Mouse (Mus musculus) intestine, postnatal 0 days (tissue): Measurements from ENCODE around the gene Lrrc58. TPM values are rescaled to one million over a fixed set of nuclear protein-coding genes. Genes with fewer than 3 reads are reported as not detected.
A peak's percentile ranks its signal among the peaks of the same experiment; 100 is the strongest.

Experiments used
- ATAC-seq: fragments of 200-750 bp; cut with Nextera tagmentation; 2 replicates; pipeline ENCODE4 v1.8.0; 2017; ENCODE audit warnings: mild to moderate bottlenecking, moderate TSS enrichment, moderate library complexity
- H3K27ac ChIP-seq: fragments of 300-500 bp; sonication (generic); 2 replicates; pipeline ENCODE4 v1.5.1; 2014; ENCODE audit warnings: mild to moderate bottlenecking, low read depth, low read length, moderate library complexity
- H3K27me3 ChIP-seq: fragments of 300-500 bp; sonication (generic); replicated peaks from 2 replicates; pipeline ENCODE4 v1.6.1; 2014; ENCODE audit warnings: low read length, mixed read lengths; ENCODE audit not compliant: control insufficient read depth, insufficient read depth
- H3K36me3 ChIP-seq: fragments of 300-500 bp; sonication (generic); 2 replicates; pipeline ENCODE4 v1.6.1; 2014; ENCODE audit warnings: mild to moderate bottlenecking, moderate library complexity; ENCODE audit not compliant: control insufficient read depth, insufficient read depth
- H3K4me1 ChIP-seq: fragments of 300-500 bp; sonication (generic); replicated peaks from 2 replicates; pipeline ENCODE4 v1.6.1; 2014; ENCODE audit warnings: antibody characterized with exemption, low read length, mixed read lengths; ENCODE audit not compliant: control insufficient read depth, insufficient read depth
- H3K4me2 ChIP-seq: fragments of 300-500 bp; sonication (generic); replicated peaks from 2 replicates; pipeline ENCODE4 v1.6.1; 2014; ENCODE audit warnings: low read depth, mild to moderate bottlenecking, moderate library complexity
- H3K4me3 ChIP-seq: fragments of 300-500 bp; sonication (generic); 2 replicates; pipeline ENCODE4 v1.5.1; 2014; ENCODE audit warnings: low read depth, low read length
- H3K9ac ChIP-seq: fragments of 300-500 bp; sonication (generic); 2 replicates; pipeline ENCODE4 v1.6.1; 2014; ENCODE audit warnings: mild to moderate bottlenecking, low read depth, low read length
- H3K9me3 ChIP-seq: fragments of 300-500 bp; sonication (generic); 2 replicates; pipeline ENCODE4 v1.6.1; 2016; ENCODE audit warnings: mixed run types; ENCODE audit not compliant: control insufficient read depth
- CTCF ChIP-seq: sonication (generic); IDR thresholded peaks from 2 replicates; pipeline ENCODE4 v1.5.1; 2016; ENCODE audit warnings: low read depth, mild to moderate bottlenecking, control low read depth, antibody characterized with exemption, moderate library complexity
- WGBS: fragments of 180-500 bp; shearing (Covaris S2); extraction: QIAGEN DNeasy Blood & Tissue Kit; methylation state at CpG from one replicate; pipeline ENCODE4 v1.1.7; 2014; 5-methylcytosine and 5-hydroxymethylcytosine counted together
- polyA plus RNA-seq: library from polyadenylated mRNA; unstranded; fragments of >200 nt; fragmentation: Nextera tagmentation; extraction: Ambion mirVana; gene quantifications from 2 replicates; pipeline ENCODE4 v1.2.1, GENCODE M21; 2015

Gene Lrrc58
- polyA plus RNA-seq, 1 experiment from 2014 or later: 27.6 TPM

DNA sequence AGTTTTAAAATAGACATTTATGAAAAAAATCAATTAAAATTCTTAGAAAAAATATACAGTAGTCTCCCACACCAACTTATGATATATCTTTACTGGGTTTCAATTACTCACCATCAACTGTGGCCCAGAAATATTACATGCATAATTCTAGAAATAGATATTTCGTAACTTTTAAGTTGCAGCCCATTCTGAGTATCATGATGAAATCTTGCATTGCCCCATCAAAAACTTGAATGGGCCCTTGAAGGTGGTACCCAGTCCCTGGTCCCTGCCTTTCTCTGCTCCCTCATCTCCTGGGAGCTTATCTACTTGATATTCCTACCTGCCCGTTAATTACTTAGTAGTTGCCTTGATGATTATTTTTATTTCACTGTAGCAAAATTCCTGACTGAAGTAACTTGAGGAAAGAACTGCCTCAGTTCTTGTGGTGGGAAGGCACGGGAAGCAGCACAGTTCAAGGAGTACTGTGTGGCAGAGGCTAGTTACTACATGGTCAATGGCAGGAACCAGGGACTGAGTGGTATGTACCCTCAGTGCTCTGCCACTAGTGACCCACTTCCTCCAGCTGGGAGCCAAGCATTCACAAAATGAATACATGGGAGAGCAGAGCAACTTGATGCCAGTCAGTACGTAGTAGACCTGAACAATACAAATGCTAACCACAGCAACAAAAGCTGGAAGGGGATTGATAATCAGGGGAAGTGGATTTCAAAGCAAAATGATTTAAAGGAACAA, 6.5 kb downstream of the Lrrc58 start:
- Histone ChIP-seq H3K4me2 (no peak overlapping the region), H3K9me3 (no peaks in the 10 kb centered on the region), H3K4me1 (peaks cover 18% of the 10 kb centered on the region; the same call in 1 of the 2 replicates), H3K27me3 (no peaks in the 10 kb centered on the region), H3K9ac (no peak overlapping the region), H3K36me3 (peaks cover 13% of the 10 kb centered on the region), H3K27ac (no peak overlapping the region), H3K4me3 (no peak overlapping the region)
- 70% methylated on average over 4 of the region's 4 CpGs for WGBS
- no peak for TF ChIP-seq CTCF
- no peak for ATAC-seq

DNA sequence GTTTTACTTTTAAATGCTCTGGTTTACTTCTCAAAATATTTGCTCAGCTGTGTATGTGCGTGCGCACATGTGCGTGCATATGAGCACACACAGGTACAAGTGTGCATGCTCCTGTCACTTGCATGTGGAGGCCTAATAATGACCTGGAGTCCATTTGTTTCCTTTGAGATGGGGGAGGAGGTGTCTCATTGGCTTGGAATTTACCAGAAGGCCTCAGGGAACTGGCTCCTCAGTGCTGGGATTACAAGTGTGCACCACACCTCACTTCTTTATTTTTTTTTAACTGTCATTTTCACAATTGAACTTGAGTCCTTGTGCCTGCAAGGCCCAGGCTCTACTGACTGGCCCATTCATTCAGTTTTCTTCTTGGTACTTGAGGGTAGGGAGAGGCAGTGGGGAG, 9.2 kb downstream of the Lrrc58 start:
- Histone ChIP-seq H3K9me3 (no peaks in the 10 kb centered on the region), H3K27ac (no peak overlapping the region), H3K4me3 (no peak overlapping the region), H3K9ac (no peak overlapping the region), H3K27me3 (no peaks in the 10 kb centered on the region), H3K36me3 (peaks cover 26% of the 10 kb centered on the region), H3K4me1 (0 out of 2 replicates have a peak, but pooled peaks cover 4% of the 10 kb centered on the region), H3K4me2 (no peak overlapping the region)
- 99% methylated on average over 3 of the region's 3 CpGs for WGBS
- no peak for TF ChIP-seq CTCF
- no peak for ATAC-seq

DNA sequence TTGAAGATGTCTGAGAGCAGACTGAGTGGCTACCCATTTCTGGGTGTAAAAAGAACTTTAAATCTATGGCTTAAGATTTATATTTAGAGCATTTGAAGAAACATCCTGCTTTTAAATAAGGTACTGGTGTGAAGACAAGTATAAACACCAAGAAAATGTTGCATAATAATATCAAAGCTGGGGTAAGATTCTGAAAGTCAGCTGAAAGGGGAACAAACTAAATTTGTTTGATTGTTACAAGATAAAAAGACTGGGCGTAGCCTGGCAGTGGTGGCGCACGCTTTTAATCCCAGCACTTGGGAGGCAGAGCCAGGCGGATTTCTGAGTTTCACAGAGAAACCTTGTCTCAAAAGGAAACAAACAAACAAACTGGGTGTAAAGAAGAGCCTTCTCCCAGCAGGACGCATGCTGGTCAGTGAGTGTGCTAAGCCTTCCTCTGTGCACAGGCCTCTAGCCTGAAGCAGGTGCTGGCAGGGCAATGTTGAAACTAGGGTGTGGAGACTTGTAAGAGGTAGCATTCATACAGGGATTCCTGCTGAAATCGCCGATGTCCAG, 10.8 kb downstream of the Lrrc58 start:
- 78% methylated on average over 7 of the region's 7 CpGs for WGBS
- H3K27ac ChIP-seq: no peak overlapping the region; the same call in 1 of the 2 replicates
- 0 out of 2 replicates have a peak, but pooled peaks cover 4% of the 10 kb centered on the region for H3K4me1 ChIP-seq
- no peak overlapping the region for H3K9ac ChIP-seq
- peaks cover 38% of the 10 kb centered on the region for H3K36me3 ChIP-seq
- H3K4me2 ChIP-seq: no peak overlapping the region
- H3K4me3 ChIP-seq: no peak overlapping the region
- no peak for ATAC-seq
- TF ChIP-seq CTCF: no peak
- H3K27me3 ChIP-seq: no peaks in the 10 kb centered on the region
- H3K9me3 ChIP-seq: no peaks in the 10 kb centered on the region

DNA sequence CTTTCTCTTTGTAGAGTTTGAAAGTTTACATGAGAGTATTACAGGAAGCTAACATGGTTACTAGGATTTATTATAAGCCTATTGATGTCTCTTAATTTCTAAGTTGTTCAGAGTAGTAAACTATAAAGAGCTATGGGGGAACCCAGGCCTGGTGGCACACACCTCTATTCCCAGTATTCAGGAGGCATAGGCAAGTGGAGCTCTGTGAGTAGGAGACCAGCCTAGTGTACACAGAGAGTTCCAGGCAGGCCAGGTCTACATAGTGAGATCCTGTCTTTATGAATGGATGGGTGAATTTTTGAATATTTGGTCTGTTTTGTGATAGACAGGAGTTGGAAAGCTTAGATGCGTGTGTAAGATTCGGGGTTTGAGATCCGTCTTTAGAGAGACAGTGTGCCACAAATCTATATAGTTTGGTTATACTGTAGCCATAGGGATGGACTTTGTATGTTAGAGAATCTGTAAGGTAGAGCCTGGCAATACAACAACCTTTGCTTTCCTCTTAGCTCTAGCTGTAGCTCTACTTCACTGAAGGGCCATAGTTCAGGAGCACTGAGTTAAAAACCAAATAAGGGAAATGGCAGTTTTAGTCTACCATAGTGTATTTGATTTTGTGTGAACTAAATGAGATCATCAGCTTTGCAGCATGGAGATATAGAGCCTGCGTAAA, 11.7 kb downstream of the Lrrc58 start:
- ATAC-seq: peak; percentile 57; the same call in 1 of the 2 replicates
- peak overlapping the region; percentile 3; the same call in 1 of the 2 replicates for H3K27ac ChIP-seq
- no peak overlapping the region for H3K4me3 ChIP-seq
- H3K27me3 ChIP-seq: no peaks in the 10 kb centered on the region
- H3K9me3 ChIP-seq: no peaks in the 10 kb centered on the region
- H3K4me1 ChIP-seq: 0 out of 2 replicates have a peak, but pooled peaks cover 4% of the 10 kb centered on the region
- H3K9ac ChIP-seq: no peak overlapping the region
- 82% methylated on average over 4 of the region's 4 CpGs for WGBS
- no peak for TF ChIP-seq CTCF
- no peak overlapping the region for H3K4me2 ChIP-seq
- peaks cover 38% of the 10 kb centered on the region for H3K36me3 ChIP-seq

DNA sequence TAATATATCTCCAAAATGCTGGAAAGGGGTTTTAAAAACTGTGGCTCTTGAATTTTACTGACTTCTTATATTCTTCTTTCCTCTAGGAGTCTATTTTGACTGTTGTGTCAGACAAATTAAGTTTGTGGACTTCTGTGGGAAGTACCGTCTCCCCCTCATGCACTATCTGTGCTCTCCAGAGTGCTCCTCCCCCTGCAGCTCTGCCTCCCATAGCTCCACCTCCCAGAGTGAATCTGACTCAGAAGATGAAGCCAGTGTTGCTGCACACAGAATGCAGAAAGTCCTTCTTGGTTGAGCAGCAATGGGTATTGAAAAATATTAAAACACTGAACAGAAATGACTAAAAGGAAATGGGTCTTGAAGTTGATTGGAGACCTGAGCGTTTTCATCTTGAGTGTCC, 13.0 kb downstream of the Lrrc58 start:
- Histone ChIP-seq H3K9ac (no peak overlapping the region), H3K27me3 (no peaks in the 10 kb centered on the region), H3K4me3 (no peak overlapping the region), H3K4me1 (0 out of 2 replicates have a peak, but pooled peaks cover 4% of the 10 kb centered on the region), H3K9me3 (no peaks in the 10 kb centered on the region), H3K4me2 (no peak overlapping the region), H3K36me3 (peaks cover 38% of the 10 kb centered on the region), H3K27ac (no peak overlapping the region)
- ATAC-seq: no peak
- TF ChIP-seq CTCF: no peak
- 79% methylated on average over 2 of the region's 2 CpGs for WGBS

DNA sequence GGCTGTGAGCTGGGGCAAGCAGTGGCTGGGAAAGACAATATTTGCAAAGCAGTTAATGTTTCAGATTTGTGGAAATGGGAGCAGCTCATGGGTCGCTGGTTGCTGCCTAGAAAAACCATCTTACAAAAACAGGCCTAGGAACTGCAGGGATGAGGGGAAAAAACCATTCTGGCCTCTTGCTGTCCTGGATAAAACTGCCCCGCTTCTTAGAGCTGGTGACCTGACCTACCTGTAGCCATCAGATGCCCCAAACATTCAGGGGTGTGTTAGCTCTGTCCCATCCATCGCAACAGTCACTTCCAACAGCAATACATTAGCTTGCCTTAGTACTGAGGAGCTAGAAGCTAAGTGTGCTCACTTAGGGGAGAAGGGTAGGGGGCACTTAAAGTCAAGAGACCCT, 20.8 kb downstream of the Lrrc58 start:
- no peaks in the 10 kb centered on the region for H3K9me3 ChIP-seq
- H3K4me1 ChIP-seq: no peaks in the 10 kb centered on the region
- H3K27ac ChIP-seq: no peak overlapping the region
- H3K4me2 ChIP-seq: no peak overlapping the region
- ATAC-seq: no peak
- WGBS: 87% methylated on average over 3 of the region's 3 CpGs
- TF ChIP-seq CTCF: no peak
- H3K36me3 ChIP-seq: no peaks in the 10 kb centered on the region
- H3K4me3 ChIP-seq: no peak overlapping the region
- H3K27me3 ChIP-seq: no peaks in the 10 kb centered on the region
- H3K9ac ChIP-seq: no peak overlapping the region
